14 mouse cellular contexts compared by ENCODE assay signal in genomic region chr11:104438450-104438849, GRCm38 (mm10). TPM values are rescaled to one million over a fixed set of nuclear protein-coding genes. Genes with fewer than 3 reads are reported as not detected.
A peak's percentile ranks its signal among the peaks of the same experiment; 100 is the strongest.
DNase-seq lines count a peak whose midpoint lies in the region; ATAC-seq and TF ChIP-seq lines count a peak whose summit lies in the region.
"Had no signal": no experiment of that assay in that cellular context is flagged by ENCODE, and none has a peak within 500 bp of the region (broad histone marks: within the 10 kb centered on the region; RNA-seq: fewer than 3 reads in every experiment).

No protein-coding gene starts in this region.

- H3K4me2 ChIP-seq in heart, embryonic 14.5 days (ENCODE audit: low read length) = peak overlapping the region; percentile 76; the same call in 1 of the 2 replicates
- no peak overlapping the region for H3K4me2 ChIP-seq in heart, embryonic 12.5 days
- 0 out of 2 replicates have a peak overlapping the region, but pooled peaks have one; percentile 6 for H3K4me2 ChIP-seq in stomach, embryonic 14.5 days (replicated peaks; ENCODE audit: low read depth, low read length)
- H3K4me2 ChIP-seq in stomach, postnatal 0 days (replicated peaks; ENCODE audit: low read depth) = no peak overlapping the region
- peak overlapping the region; percentile 53 for H3K4me2 ChIP-seq in liver, embryonic 13.5 days

- no peaks in the 10 kb centered on the region for H3K36me3 ChIP-seq in heart, embryonic 14.5 days (ENCODE audit: control insufficient read depth, insufficient read depth, low read length)
- no peaks in the 10 kb centered on the region for H3K36me3 ChIP-seq in heart, embryonic 12.5 days
- no peaks in the 10 kb centered on the region for H3K36me3 ChIP-seq in stomach, embryonic 14.5 days (ENCODE audit: control insufficient read depth, insufficient read depth, low read length)
- no peaks in the 10 kb centered on the region for H3K36me3 ChIP-seq in stomach, postnatal 0 days (ENCODE audit: control insufficient read depth, insufficient read depth, low read length)
- no peaks in the 10 kb centered on the region for H3K36me3 ChIP-seq in liver, embryonic 13.5 days

- no peak for TF ChIP-seq EP300 in stomach, postnatal 0 days (optimal IDR thresholded peaks at IDR 0.05)

- TF ChIP-seq CTCF in stomach, postnatal 0 days (IDR thresholded peaks at IDR 0.05; ENCODE audit: low read depth) = no peak

- H3K4me3 ChIP-seq in heart, embryonic 14.5 days (ENCODE audit: control insufficient read depth in 1 of 2, insufficient read depth in 1 of 2, low read depth in 1 of 2, low read length in 2 of 2) = no peak overlapping the region
- H3K4me3 ChIP-seq in heart, embryonic 12.5 days = no peak overlapping the region
- H3K4me3 ChIP-seq in stomach, embryonic 14.5 days (ENCODE audit: low read depth, low read length) = no peak overlapping the region
- no peak overlapping the region for H3K4me3 ChIP-seq in stomach, postnatal 0 days (ENCODE audit: low read depth, low read length)
- peak overlapping the region; percentile 28 for H3K4me3 ChIP-seq in liver, embryonic 13.5 days (replicated peaks)
- H3K4me3 ChIP-seq: heart, adult 2 months had no signal

- no peaks in the 10 kb centered on the region for H3K9me3 ChIP-seq in heart, embryonic 14.5 days (ENCODE audit: control insufficient read depth, low read length)
- no peaks in the 10 kb centered on the region for H3K9me3 ChIP-seq in heart, embryonic 12.5 days (replicated peaks)
- no peaks in the 10 kb centered on the region for H3K9me3 ChIP-seq in stomach, embryonic 14.5 days (ENCODE audit: control insufficient read depth, low read depth, low read length)
- no peaks in the 10 kb centered on the region for H3K9me3 ChIP-seq in stomach, postnatal 0 days (ENCODE audit: control insufficient read depth, low read length)
- H3K9me3 ChIP-seq in liver, embryonic 13.5 days (replicated peaks) = no peaks in the 10 kb centered on the region

- no peak for DNase-seq in stomach, postnatal 0 days (ENCODE audit: low spot score)
- no peak for DNase-seq in liver, embryonic 13.5 days
- no peak for DNase-seq in adrenal gland, postnatal 25 days
- DNase-seq in testis, postnatal 14 days (ENCODE audit: low spot score) = no peak
- DNase-seq in urinary bladder, postnatal 10 days (ENCODE audit: low spot score) = no peak
- DNase-seq: adrenal gland, adult 2 months; cerebellum, postnatal 14 days; heart, adult 2 months; layer of hippocampus, adult 9-11 months; lung, postnatal 10 days had no signal

- H3K9ac ChIP-seq in heart, embryonic 14.5 days (ENCODE audit: low read length) = no peak overlapping the region
- H3K9ac ChIP-seq in heart, embryonic 12.5 days = no peak overlapping the region
- H3K9ac ChIP-seq in stomach, embryonic 14.5 days (replicated peaks; ENCODE audit: low read depth, low read length) = no peak overlapping the region
- no peak overlapping the region for H3K9ac ChIP-seq in stomach, postnatal 0 days (ENCODE audit: low read length)
- peak overlapping the region; percentile 42; the same call in 1 of the 2 replicates for H3K9ac ChIP-seq in liver, embryonic 13.5 days

- no peak overlapping the region for H3K27ac ChIP-seq in heart, embryonic 14.5 days (replicated peaks in 1 of 2; ENCODE audit: control insufficient read depth in 1 of 2, insufficient read depth in 1 of 2, low read depth in 2 of 2, low read length in 2 of 2)
- no peak overlapping the region for H3K27ac ChIP-seq in heart, embryonic 12.5 days (ENCODE audit: poor library complexity, severe bottlenecking)
- H3K27ac ChIP-seq in stomach, embryonic 14.5 days (ENCODE audit: low read length) = no peak overlapping the region
- H3K27ac ChIP-seq in stomach, postnatal 0 days (replicated peaks) = no peak overlapping the region
- peak overlapping the region; percentile 61; the same call in 1 of the 2 replicates for H3K27ac ChIP-seq in liver, embryonic 13.5 days
- H3K27ac ChIP-seq: heart, adult 2 months; kidney, postnatal 0 days had no signal

- peaks cover 0 to 50% of the 10 kb centered on the region in 2 experiments; a peak in 2 of 4 replicates for H3K4me1 ChIP-seq in heart, embryonic 14.5 days (ENCODE audit: control insufficient read depth in 2 of 2, insufficient read depth in 2 of 2, low read length in 2 of 2)
- peaks cover 19% of the 10 kb centered on the region for H3K4me1 ChIP-seq in heart, embryonic 12.5 days (replicated peaks)
- H3K4me1 ChIP-seq in stomach, embryonic 14.5 days (ENCODE audit: control insufficient read depth, insufficient read depth, low read length) = peaks cover 12% of the 10 kb centered on the region; the same call in 1 of the 2 replicates
- H3K4me1 ChIP-seq in stomach, postnatal 0 days (replicated peaks; ENCODE audit: control insufficient read depth, insufficient read depth) = no peaks in the 10 kb centered on the region
- H3K4me1 ChIP-seq in liver, embryonic 13.5 days (replicated peaks) = peaks cover 54% of the 10 kb centered on the region

- no peak for ATAC-seq in heart, embryonic 14.5 days (ENCODE audit: insufficient number of reproducible peaks, insufficient read depth, low FRiP score, low read depth)
- no peak for ATAC-seq in heart, embryonic 12.5 days (ENCODE audit: insufficient number of reproducible peaks, low FRiP score)
- no peak for ATAC-seq in stomach, embryonic 14.5 days (ENCODE audit: insufficient number of reproducible peaks, insufficient read depth, low FRiP score, low read depth)
- no peak for ATAC-seq in stomach, postnatal 0 days (ENCODE audit: low FRiP score, low TSS enrichment)
- no peak for ATAC-seq in liver, embryonic 13.5 days (ENCODE audit: low read depth)

- H3K27me3 ChIP-seq in heart, embryonic 14.5 days (ENCODE audit: control insufficient read depth, insufficient read depth, low read length) = no peaks in the 10 kb centered on the region
- H3K27me3 ChIP-seq in heart, embryonic 12.5 days (replicated peaks) = no peaks in the 10 kb centered on the region
- no peaks in the 10 kb centered on the region for H3K27me3 ChIP-seq in stomach, embryonic 14.5 days (ENCODE audit: control insufficient read depth, insufficient read depth, low read length)
- no peaks in the 10 kb centered on the region for H3K27me3 ChIP-seq in stomach, postnatal 0 days (ENCODE audit: control insufficient read depth, insufficient read depth, low read length)
- H3K27me3 ChIP-seq in liver, embryonic 13.5 days = no peaks in the 10 kb centered on the region

RNA-seq across cellular contexts. Expression of gene Kansl1, which starts 30.2 kb away (rescaled TPM):
- 14.5 and 16.5 TPM in 2 replicates for polyA plus RNA-seq in heart, embryonic 14.5 days (2014; fragmentation: Nextera tagmentation; extraction: Ambion mirVana)
- 18.1 and 20.4 TPM in 2 replicates for polyA plus RNA-seq in heart, embryonic 12.5 days (2016; fragmentation: Nextera tagmentation; extraction: Ambion mirVana)
- 28.1 and 30.0 TPM in 2 replicates for polyA plus RNA-seq in stomach, embryonic 14.5 days (2014; fragmentation: Nextera tagmentation; extraction: Ambion mirVana)
- 7.5 and 8.2 TPM in 2 replicates for polyA plus RNA-seq in stomach, postnatal 0 days (2015; fragmentation: Nextera tagmentation; extraction: Ambion mirVana)
- polyA plus RNA-seq in liver, embryonic 13.5 days (2015; fragmentation: Nextera tagmentation; extraction: Ambion mirVana) = 4.8 and 6.4 TPM in 2 replicates
- 56.5 and 62.6 TPM in 2 replicates for total RNA-seq in adrenal gland, postnatal 25 days (2021)

Comparison
In these comparisons a context has a peak if more than half of its experiments do, and no peak if none do; other contexts are left out.
1. H3K4me2 ChIP-seq: peak in heart, embryonic 14.5 days (single experiment), stomach, embryonic 14.5 days (single experiment) and liver, embryonic 13.5 days (single experiment); none in heart, embryonic 12.5 days (single experiment) and stomach, postnatal 0 days (single experiment).